Mouse (Mus musculus): ENCODE measurements around the gene Acp5.
"Not testable (repeated sequence)": the region's sequence is repeated elsewhere in the genome, so short reads cannot be mapped to it uniquely, and the experiment has no call there.

The Acp5 gene

DNA sequence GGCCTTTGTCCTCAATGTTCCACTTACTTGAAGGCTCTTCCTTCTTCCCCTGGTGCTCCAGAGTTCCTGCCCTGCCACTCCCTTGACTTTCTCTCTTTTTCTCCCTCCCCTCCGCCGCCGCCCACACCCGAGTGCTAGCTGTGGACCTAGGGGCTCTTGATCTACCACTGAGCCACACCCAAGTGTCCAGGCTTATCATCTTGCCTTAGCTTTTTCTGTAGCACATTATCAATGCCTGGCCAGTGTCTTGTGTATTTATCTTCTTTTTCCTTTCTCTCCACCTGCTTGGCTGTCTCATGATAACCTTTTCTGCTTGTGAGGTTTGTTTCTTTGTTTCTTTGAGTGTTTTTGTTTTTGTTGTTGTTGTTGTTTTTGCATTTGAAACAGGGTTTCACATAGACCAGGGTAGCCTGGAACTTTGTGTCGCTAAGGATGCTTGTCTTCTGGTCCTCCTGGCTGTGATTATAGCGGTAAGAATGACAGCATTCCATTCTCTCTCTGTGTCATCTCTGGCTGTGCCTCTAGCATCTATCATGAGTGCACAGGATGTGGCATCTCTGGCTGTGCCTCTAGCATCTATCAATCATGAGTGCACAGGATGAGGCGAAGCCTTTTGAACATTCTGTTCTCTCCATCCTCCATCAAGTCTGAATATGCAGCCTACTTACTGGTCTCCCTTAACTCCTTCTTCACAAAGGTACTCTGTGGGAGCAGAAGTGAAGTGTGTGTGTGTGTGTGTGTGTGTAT is at the start of gene Acp5:
Acp5 (minus strand) TSS at position 68 of the 747 bp plus-strand sequence.
- DNase-seq (ENCODE audit: low spot score): no peak

DNA sequence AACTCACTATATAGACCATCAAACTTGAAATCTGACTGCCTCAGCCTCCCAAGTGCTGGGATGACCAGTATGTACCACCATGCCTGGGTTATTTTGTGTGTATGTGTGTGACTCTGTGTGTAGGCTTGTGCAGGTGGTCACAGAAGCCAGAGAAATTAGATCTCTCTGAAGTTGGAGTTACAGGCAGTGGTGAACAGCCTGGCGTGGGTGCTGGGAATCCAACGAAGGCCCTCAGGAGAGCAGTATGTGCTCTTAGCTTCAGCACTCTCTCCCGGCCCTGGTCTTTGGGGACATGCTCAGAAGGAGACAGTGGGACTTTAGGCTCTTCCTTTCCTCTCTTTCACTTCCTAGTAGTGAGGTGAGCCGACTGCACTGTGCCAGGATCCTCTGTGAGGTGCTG is 36.8 kb upstream of the Acp5 start:
- DNase-seq (ENCODE audit: low spot score): no peak

DNA sequence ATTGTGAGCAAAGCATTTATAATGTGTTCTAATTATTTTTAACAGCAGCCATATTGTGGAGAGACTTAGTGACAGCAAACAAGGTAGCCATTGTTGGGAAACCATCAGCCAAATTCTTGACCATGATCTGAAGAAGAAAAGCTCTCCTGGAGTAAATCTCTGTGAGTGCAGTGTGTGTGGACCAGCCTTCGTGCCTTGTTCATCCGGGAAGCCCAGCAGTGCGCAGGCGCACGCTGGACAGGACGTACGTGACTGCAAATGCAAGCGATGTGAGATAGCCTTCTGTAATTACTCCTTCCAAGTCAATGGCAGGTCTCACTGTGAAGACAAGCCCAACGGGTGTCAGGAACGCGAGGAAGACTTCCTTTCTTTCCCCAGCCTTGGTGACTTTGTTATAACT is 33.8 kb upstream of the Acp5 start:
- DNase-seq (ENCODE audit: low spot score): no peak

DNA sequence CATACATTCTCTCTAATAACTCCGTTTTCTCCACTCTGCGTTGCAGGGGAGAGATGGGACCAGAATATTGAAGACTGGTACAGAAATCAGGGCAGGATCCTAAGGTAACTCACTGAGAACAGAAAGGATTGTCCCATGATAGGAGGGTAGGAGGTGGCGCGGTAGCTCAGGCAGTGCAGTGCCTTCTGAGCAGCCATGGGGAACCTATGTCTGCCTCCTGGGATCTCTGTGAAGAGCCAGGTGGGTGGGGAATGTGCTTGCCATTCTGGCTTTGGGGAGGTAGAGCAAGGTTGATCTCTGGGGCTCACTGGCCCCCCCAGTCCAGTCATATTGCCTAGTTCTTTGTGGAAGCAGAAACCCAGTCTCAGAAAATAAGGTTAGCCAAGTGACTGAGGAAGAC is 32.2 kb upstream of the Acp5 start:
- no peak for DNase-seq (ENCODE audit: low spot score)

DNA sequence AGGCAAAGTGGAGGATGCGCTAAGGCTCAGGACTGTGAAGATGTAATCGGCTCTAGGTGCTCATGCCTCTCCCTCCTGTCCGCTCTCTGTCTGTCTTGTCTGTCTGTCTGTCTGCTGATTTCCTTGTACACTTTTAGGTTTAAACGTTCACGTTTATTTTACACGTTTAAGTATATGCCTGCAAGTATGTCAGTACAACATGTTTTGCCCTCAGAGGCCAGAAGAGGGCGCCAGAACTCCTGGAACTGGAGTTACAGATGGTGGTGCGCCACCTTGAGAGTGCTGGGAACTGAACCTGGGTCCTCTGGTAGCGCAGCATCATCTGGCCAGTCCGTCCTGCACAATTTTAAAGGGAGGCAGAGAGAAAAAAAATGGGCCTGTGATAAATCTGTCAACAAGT is 31.2 kb upstream of the Acp5 start:
- DNase-seq (ENCODE audit: low spot score): no peak

DNA sequence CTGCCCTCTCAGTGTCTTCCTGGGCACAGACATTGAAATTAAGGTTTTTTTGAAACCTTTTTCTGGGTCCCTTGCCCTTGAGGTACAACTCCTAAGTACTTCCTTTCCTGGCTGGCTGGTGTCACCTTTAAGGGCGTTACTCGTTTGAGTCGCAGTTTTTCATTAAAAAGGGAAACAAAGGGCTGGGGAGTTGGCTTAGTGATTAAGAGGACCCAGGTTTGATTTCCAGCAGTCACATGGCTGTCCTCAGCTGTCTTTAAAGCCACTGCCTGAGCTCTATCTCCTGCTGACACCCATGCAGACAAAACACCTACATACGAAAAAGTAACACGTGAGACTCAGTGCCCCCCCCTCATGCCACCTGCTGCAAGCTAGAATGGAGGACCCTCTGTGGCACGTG is 30.5 kb upstream of the Acp5 start:
- no peak for DNase-seq (ENCODE audit: low spot score)

DNA sequence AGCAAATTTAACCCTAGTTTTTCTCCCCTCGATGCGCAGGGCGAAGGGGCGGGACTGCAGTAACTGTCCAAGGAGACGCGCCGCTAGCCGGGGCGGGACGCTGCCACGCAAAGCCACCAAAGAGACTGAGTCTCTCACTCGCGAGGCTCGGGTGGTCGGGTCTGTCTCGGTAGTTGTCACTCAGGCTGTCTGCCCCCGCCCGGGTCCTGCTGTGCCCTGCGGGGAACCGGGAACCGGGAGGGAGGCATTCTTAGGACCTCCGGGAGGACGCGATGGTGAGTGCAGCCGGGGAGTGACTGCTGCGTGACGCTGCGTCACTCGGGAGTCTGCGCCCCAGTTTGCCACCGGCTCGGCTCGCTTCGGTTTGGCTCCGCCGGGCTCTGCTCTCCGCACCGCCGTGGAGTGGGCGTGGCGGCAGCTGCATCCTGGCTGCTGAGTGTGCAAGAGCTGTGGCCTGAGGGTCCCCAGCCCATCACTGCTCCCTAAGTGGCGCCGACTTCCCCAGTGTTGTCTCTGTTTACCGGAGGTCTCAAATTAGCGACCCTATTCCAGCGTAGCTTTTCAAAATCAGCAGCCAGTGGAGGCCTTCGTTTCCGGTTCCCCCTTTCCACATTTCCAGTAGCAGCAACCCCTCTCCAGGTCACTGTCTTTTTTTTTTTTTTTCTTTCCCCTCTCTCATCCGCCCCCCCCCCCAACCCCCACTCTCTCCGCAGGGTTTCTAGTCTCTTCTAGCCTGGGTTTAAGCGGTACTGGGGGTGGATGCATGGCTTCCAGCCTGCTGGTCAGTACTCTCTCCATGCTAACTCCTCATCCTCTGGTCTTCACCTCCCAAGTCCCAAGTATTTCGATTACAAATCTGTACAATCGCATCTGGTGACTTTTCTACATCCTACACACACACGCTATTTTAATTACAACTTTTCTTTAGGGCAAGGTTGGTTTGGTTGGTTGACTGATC is 29.5 kb upstream of the Acp5 start:
- DNase-seq (ENCODE audit: low spot score): peak; percentile 65

DNA sequence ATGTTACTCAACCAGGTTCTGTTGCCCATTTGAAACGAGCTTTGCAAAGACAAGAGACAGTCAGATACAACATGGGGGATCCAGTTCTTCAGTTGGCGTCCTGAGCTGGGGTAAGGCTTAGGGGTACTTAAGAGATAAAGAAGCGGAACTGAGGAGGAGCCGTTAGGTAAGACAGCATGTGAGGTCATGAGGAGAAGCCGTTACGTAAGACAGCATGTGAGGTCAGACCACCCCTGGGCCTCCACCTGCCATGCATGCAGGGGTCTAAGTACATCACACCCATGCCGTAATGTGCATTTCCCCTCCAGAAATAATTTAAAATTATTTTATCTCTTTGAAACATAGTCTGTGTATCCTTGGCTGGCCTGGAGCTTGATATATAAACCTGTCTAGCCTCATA is 27.4 kb upstream of the Acp5 start:
- no peak for DNase-seq (ENCODE audit: low spot score)

DNA sequence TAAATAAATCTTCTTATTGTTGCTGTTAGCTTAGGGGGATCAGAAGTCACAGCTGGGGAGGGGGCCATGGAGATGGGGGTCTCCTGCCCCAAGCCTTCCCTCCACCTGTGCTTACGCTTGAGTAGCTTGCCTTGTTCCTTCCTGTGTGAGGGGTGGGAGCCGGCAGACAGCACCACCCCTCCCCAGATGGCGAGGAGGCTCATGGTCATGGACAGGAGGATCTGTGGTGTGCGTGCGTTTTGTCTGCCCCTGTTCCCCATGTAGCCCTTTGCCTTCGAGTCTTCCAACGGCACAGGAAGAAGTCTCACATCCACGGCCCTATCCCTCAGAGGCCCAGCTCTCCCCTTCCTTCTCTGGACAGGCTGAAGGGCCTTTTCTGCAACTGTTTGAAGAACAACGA is 26.8 kb upstream of the Acp5 start:
- no peak for DNase-seq (ENCODE audit: low spot score)

DNA sequence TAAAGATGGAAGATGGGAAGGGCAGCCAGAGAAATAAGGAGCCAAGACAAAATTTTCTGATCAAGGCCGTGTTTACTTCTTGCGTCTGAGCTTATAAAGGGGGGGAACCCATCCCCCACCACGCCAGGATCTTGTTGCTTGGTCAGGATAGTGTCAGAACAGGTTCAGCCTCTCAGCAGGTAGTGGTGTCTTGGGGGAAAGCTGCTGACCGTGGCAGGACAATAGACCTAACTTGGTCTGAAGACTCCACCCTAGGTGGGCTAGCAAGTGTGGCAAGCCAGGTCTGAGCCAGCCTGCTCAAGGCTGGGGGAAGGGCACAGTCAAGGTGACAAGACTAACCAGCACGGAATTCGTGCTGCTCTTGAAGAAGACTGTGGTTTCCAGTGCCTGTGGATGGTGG is 25.8 kb upstream of the Acp5 start:
- DNase-seq (ENCODE audit: low spot score): no peak

DNA sequence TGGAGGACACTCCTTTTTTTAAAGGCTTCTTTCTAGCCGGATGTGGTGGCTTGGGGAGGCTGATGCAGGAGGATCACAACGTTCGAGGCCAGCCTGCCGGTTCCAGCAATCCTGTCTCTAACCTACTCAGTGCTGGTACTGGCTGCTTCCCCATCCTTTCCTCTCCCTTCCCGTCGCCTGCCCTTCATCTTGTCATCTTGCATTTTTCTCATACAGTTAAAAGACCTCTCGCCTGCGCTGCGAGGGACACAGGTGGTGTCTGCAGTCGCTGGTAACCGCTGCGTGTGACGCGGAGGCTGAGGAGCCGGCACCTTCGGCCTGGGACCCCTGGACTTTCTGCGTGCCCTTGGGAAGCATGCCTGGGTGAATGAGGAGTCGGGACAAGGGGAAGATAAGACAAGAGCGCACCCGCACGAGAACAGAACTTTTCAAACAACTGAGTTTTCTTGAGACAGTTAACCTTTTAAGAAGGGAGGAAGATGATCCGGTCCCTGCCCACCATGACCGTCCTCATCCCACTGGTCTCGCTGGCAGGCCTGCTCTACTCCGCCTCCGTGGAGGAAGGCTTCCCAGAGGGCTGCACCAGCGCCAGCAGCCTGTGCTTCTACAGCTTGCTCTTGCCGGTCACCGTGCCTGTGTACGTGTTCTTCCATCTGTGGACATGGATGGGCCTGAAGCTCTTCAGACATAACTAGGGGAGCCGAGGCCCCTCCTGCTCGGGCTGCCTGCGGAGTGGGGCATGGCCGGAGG is 22.2 kb upstream of the Acp5 start:
- DNase-seq (ENCODE audit: low spot score): no peak

DNA sequence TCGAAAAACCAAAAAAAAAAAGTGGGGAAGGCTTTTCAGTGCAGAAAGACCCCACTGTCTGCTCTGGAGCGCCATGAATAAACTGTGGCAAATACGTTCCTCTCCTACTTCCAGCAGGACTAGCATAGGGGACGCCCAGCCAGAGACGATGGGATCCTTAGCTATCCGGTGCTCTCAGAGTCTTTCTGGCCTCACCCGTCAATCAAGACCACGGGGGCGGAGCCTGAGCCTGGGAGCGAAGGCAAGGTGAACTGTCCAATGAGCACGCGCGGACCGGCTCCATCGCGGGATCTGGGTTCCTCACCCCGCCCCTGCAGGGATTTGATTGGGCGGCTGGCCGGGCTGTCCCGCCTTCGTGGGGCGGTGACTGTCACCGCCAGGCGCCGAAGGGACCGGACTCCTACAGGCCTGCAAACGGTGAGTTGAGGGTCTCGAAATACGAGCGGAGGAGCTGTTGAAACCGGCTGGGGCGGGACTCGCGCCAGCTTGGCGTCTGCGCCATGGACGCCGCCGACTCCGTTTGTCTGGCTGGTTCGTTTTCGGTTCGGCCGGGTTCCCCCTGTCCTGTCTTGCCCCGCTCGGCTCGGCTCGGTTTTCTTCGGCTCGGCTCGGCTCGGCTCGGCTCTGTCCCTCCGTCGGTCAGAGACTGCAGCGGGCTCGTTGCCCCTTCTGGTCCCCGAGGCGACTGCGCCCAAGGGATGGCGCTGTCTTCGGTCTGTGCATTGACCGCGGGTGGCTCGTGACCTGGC is 21.2 kb upstream of the Acp5 start, which contains the start of gene Pigyl:
Pigyl (plus strand) TSS at position 350 of the 749 bp plus-strand sequence.
- peak; percentile 99 for DNase-seq (ENCODE audit: low spot score)

DNA sequence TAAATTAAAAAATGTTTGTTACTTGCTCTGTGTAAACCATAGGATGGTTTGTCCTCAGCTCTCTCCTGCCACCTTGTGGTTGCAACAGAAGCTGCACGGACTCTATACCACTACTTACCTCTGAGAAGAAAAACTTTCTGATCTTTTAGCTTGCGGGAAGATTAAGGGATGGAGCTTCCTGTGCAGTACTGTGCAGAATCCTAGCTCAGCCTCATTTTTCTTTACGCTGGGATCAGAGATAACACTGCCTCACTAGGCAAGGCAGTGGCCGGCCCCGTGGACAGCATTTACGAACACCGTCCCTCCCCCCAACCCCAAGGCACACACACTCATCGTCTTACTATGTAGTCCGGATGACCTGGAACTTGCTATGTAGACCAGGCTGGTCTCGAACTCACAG is 20.1 kb upstream of the Acp5 start:
- peak; percentile 83 for DNase-seq (ENCODE audit: low spot score)

DNA sequence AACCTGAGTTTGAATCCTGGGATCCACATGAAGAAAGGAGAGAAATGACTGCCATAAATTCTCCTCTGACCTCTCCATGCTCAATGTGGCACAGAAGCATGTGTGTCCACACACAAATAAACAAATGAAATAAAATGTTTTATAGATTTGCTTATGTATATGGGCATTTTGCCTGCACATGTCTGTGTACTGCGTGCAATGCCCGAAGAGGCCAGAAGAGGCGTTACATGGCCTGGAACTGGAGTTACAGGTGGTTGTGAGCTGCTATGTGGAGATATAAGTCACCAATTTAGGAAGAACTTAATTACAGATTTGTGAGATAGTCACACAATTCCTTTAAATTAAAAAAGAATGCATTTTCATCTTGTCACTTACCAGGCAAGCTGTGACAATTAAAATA is 18.3 kb upstream of the Acp5 start:
- no peak for DNase-seq (ENCODE audit: low spot score)

DNA sequence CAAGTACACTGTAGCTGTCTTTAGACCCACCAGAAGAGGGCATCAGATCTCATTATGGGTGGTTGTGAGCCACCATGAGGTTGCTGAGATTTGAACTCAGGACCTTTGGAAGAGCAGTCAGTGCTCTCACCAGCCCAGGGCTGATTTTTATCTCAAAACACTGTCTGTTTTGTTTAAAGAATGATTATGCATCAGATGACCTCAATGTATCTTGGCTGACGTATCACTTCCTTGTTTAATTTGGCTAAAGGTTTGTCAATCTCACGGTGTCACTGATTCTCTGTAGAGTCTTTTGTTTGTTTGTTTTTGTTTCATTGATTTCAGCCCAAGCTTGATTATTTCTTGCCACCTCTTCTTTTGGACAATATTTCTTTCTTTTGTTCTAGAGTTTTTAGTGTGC is 15.4 kb upstream of the Acp5 start:
- DNase-seq (ENCODE audit: low spot score): no peak

DNA sequence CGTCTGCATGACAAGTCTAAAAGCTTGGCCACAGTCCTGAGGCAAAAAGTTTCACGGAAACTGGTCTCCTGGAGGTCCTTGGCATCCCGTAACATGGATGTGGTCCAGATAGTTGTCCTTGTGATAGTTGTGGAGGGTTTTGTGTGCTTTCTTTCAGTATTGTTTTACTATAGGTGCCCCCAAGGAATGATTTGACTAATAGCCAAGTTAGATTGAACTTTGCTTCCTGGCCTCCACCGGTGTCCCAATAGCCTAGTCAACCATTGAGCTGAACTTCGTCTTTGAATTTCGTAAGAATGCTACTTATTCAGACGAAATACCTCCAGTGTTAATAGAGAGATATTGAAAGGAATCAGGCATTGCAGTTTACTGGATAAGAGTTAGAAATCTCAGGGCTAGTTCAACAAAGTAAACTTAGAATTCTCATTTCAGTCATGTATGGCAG is 14.8 kb upstream of the Acp5 start:
- not testable (repeated sequence) for DNase-seq (ENCODE audit: low spot score)

DNA sequence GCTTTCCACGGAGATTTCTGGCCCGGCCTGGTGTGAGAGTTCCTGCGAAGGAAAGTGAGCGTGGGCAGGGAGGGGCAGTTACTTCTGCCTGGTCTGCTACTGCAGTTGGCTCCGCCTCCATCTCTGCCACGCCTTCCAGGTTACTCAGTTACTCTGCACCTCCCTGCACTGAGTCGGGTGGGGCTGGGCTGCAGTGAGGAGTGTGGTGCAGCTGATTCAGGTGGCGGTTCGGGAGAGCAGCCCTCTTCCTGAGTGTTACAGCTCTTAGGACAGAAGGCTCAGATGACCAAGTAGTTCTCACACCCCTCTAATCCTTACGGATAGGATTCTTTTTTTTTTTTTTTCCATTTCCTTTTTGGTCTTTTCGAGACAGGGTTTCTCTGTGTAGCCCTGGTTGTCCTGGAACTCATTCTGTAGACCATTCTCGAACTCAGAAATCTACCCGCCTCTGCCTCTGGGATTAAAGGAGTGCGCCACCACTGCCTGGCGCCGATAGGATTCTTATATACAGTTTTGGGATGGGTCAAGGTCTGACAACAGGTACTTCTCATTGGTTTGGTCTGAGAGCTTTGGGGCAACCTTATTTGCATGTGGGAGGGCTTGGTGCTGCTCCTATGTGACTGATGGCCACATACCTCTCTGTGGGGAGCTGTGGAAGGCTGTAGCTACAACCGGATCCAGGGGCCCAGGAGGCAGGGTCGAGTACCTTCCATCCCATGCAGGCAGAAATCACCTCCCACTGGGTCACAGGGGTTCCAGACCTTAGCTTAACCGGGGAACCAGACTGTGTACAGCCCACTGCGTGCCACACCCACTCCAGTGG is 14.1 kb upstream of the Acp5 start:
- no peak for DNase-seq (ENCODE audit: low spot score)

DNA sequence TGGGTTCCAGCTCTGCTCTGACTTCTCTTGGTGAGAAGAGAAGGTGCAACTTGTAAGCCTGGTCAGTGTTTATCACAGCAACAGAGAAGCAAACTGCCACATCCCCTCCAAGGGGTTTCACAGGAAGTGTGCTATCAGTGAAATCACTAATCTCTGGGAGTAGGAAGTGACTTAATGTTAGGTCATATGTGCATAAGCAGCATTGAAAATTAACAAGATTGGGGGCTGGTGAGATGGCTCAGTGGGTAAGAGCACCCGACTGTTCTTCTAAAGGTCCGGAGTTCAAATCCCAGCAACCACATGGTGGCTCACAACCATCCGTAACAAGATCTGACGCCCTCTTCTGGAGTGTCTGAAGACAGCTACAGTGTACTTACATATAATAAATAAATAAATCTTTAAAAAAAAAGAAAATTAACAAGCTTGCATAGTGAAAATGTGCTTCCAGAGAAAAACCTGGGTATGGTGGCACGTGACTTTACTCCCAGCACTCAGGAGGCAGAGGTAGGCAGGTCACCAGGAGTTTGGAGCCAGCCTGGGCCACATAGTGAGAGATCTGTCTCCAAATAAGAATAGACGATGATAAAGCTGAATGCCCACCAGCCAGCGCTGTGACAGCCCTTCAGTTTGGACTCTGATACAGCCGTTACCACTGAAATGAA is 8.9 kb upstream of the Acp5 start:
- no peak for DNase-seq (ENCODE audit: low spot score)

DNA sequence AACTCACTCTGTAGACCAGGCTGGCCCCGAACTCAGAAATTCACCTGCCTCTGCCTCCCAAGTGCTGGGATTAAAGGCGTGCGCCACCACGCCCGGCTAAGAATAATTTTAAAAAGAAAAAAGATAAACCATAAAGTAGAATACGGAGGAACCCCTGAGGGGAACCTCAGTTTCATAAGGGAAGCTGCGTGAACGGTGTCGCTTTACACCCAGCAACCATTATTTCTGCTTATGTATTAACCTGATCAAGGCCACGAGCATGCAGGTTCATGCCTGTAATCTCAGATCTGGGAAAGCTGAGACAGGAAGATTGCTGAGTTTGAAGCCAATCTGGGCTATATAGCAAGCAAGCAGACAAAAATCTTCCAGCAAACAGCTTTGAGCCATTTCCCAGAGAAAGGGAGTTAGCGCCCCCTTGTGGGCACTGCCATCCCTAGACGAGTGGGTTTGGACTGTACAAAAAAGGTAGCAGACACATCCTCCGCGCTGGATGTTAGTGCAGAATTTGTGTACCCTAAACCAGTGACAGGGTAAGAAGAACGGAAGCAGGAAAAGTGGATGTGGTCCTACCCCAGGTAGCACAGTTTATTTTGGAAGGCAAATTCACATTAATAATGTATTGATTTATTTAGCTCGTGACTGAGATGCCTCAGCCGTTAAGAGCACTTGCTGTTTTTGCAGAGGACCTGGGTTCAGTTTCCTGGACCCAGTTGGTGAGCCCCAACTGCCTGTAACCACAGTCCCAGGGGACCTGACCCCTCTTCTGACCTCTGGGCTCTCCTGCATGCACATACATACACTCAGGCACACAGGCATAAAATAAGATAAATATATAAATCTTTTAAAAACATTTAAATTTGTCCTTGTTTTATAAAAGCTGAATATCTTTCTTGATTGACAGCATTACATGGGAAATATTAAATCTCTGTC is 7.9 kb upstream of the Acp5 start:
- DNase-seq (ENCODE audit: low spot score): peak; percentile 95
